In the genomic region with DNA sequence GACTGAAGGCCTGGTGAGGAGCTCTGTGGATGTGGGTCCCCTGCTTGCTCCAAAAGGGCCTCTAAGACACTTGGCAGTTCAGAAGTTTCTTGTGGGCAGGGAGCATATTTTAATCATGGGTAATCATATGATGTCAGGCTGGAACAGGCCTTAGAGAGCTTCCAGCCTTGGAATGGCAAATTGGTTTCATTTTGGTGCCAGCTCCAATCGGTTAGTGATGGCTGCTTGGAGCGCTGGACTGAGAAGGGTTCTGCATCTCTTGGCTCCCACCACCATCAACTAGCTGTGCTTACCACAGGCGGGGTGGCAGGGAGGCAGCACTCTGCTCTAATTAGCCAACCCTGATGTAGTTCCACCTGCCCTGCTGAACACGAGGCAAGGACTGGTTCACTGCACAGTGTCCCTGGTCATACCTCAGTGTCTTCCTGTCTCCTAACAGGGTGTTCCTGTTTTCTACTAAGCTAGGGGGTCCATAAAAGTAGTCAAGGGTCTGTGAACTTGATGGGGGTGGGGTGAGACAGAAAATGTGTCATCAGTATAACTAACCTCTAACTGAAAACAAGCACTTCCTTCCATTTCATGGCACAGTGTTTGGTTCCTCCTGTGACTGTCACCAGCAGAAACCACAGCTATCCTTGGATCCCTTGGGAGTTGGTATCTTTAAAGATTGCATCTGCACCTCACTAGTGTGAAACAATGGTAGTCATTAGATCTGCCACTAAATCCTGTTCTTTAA, we compare ENCODE assay signal across 16 mouse cellular contexts.
A peak's percentile ranks its signal among the peaks of the same experiment; 100 is the strongest.
DNase-seq lines count a peak whose midpoint lies in the region; ATAC-seq and TF ChIP-seq lines count a peak whose summit lies in the region.
"Had no signal": no experiment of that assay in that cellular context is flagged by ENCODE, and none has a peak within 500 bp of the region (broad histone marks: within the 10 kb centered on the region; RNA-seq: fewer than 3 reads in every experiment).

No protein-coding gene starts in this region.

- H3K36me3 ChIP-seq in forebrain, postnatal 0 days (ENCODE audit: insufficient read depth), result no peaks in the 10 kb centered on the region
- no peaks in the 10 kb centered on the region for H3K36me3 ChIP-seq in forebrain, embryonic 11.5 days (ENCODE audit: control insufficient read depth, insufficient read depth, low read length)
- no peaks in the 10 kb centered on the region for H3K36me3 ChIP-seq in stomach, postnatal 0 days (ENCODE audit: control insufficient read depth, insufficient read depth, low read length)
- H3K36me3 ChIP-seq: heart, embryonic 10.5 days; hindbrain, embryonic 13.5 days; intestine, embryonic 15.5 days; limb, embryonic 13.5 days; liver, embryonic 15.5 days; midbrain, embryonic 13.5 days; neural tube, embryonic 15.5 days had no signal

- POLR2A ChIA-PET in Patski (lab: Charles Lee), result no interaction called here

- H3K4me1 ChIP-seq in forebrain, postnatal 0 days (ENCODE audit: insufficient read depth), result no peaks in the 10 kb centered on the region
- no peaks in the 10 kb centered on the region for H3K4me1 ChIP-seq in forebrain, embryonic 11.5 days (replicated peaks; ENCODE audit: control insufficient read depth, insufficient read depth, low read length)
- no peaks in the 10 kb centered on the region for H3K4me1 ChIP-seq in stomach, postnatal 0 days (replicated peaks; ENCODE audit: control insufficient read depth, insufficient read depth)
- H3K4me1 ChIP-seq: hindbrain, embryonic 13.5 days; intestine, embryonic 15.5 days; limb, embryonic 13.5 days; liver, embryonic 15.5 days; midbrain, embryonic 13.5 days; neural tube, embryonic 15.5 days had no signal

- ATAC-seq in forebrain, postnatal 0 days, result no peak
- no peak for ATAC-seq in forebrain, embryonic 11.5 days (replicated peaks; ENCODE audit: low FRiP score)
- peak; percentile 59 for ATAC-seq in Patski
- ATAC-seq in megakaryocyte progenitor cell, adult 5-6 weeks (replicated peaks; ENCODE audit: poor library complexity), result peak; percentile 66
- ATAC-seq in stomach, postnatal 0 days (ENCODE audit: low FRiP score, low TSS enrichment), result no peak
- ATAC-seq: intestine, embryonic 15.5 days; midbrain, embryonic 13.5 days had no signal

- no peak overlapping the region for H3K4me2 ChIP-seq in forebrain, postnatal 0 days (ENCODE audit: low read depth)
- H3K4me2 ChIP-seq in forebrain, embryonic 11.5 days (ENCODE audit: low read depth, low read length, severe bottlenecking), result no peak overlapping the region
- H3K4me2 ChIP-seq in stomach, postnatal 0 days (replicated peaks; ENCODE audit: low read depth), result no peak overlapping the region
- H3K4me2 ChIP-seq: hindbrain, embryonic 13.5 days; intestine, embryonic 15.5 days; limb, embryonic 13.5 days; liver, embryonic 15.5 days; midbrain, embryonic 13.5 days; neural tube, embryonic 15.5 days had no signal

- H3K27me3 ChIP-seq in forebrain, postnatal 0 days (ENCODE audit: insufficient read depth, low read length), result no peaks in the 10 kb centered on the region
- H3K27me3 ChIP-seq in forebrain, embryonic 11.5 days (ENCODE audit: control insufficient read depth, insufficient read depth, low read length), result no peaks in the 10 kb centered on the region
- no peaks in the 10 kb centered on the region for H3K27me3 ChIP-seq in Patski
- no peaks in the 10 kb centered on the region for H3K27me3 ChIP-seq in stomach, postnatal 0 days (ENCODE audit: control insufficient read depth, insufficient read depth, low read length)
- H3K27me3 ChIP-seq: intestine, embryonic 15.5 days; liver, embryonic 15.5 days; neural tube, embryonic 15.5 days had no signal

- CTCF ChIA-PET in Patski (lab: Charles Lee), result no interaction called here

- peak; percentile 16 for DNase-seq in forebrain, postnatal 0 days
- DNase-seq in forebrain, embryonic 11.5 days (ENCODE audit: low spot score), result no peak
- peak; percentile 41 for DNase-seq in 416B (ENCODE audit: low read depth)
- peak; percentile 41 for DNase-seq in Patski (ENCODE audit: low read depth, low spot score)
- DNase-seq in ovary, postnatal 14 days (ENCODE audit: low spot score), result no peak
- DNase-seq in stomach, postnatal 0 days (ENCODE audit: low spot score), result no peak
- DNase-seq: thymus, adult 2 months had no signal

- WGBS in forebrain, postnatal 0 days, result 53% methylated on average over 4 of the region's 4 CpGs
- WGBS in forebrain, embryonic 11.5 days, result 79% methylated on average over 4 of the region's 4 CpGs
- WGBS in stomach, postnatal 0 days, result 81% methylated on average over 4 of the region's 4 CpGs

- no peak overlapping the region for H3K9ac ChIP-seq in forebrain, postnatal 0 days
- no peak overlapping the region for H3K9ac ChIP-seq in forebrain, embryonic 11.5 days (ENCODE audit: low read length)
- H3K9ac ChIP-seq in stomach, postnatal 0 days (ENCODE audit: low read length), result no peak overlapping the region
- H3K9ac ChIP-seq: hindbrain, embryonic 13.5 days; intestine, embryonic 15.5 days; limb, embryonic 13.5 days; liver, embryonic 15.5 days; midbrain, embryonic 13.5 days; neural tube, embryonic 15.5 days had no signal

- H3K27ac ChIP-seq in forebrain, postnatal 0 days (ENCODE audit: low read depth, low read length), result no peak overlapping the region
- no peak overlapping the region for H3K27ac ChIP-seq in forebrain, embryonic 11.5 days (ENCODE audit: low read depth, low read length)
- H3K27ac ChIP-seq in stomach, postnatal 0 days (replicated peaks), result no peak overlapping the region
- H3K27ac ChIP-seq: heart, embryonic 10.5 days; hindbrain, embryonic 13.5 days; intestine, embryonic 15.5 days; limb, embryonic 13.5 days; liver, embryonic 15.5 days; midbrain, embryonic 13.5 days; neural tube, embryonic 15.5 days had no signal

- TF ChIP-seq EP300 in stomach, postnatal 0 days (optimal IDR thresholded peaks at IDR 0.05), result no peak

- in situ Hi-C loops in Patski (cut with MboI; ENCODE audit: low pct_unique_long_range_greater_than_20kb), result no loop called here

- no peaks in the 10 kb centered on the region for H3K9me3 ChIP-seq in forebrain, postnatal 0 days (ENCODE audit: low read length)
- no peaks in the 10 kb centered on the region for H3K9me3 ChIP-seq in forebrain, embryonic 11.5 days (ENCODE audit: control insufficient read depth, low read length)
- no peaks in the 10 kb centered on the region for H3K9me3 ChIP-seq in stomach, postnatal 0 days (ENCODE audit: control insufficient read depth, low read length)
- H3K9me3 ChIP-seq: heart, embryonic 10.5 days; hindbrain, embryonic 13.5 days; intestine, embryonic 15.5 days; limb, embryonic 13.5 days; liver, embryonic 15.5 days; midbrain, embryonic 13.5 days; neural tube, embryonic 15.5 days had no signal

- H3K4me3 ChIP-seq in forebrain, postnatal 0 days (ENCODE audit: low read depth, low read length), result no peak overlapping the region
- no peak overlapping the region for H3K4me3 ChIP-seq in forebrain, embryonic 11.5 days (ENCODE audit: low read depth, low read length)
- H3K4me3 ChIP-seq in stomach, postnatal 0 days (ENCODE audit: low read depth, low read length), result no peak overlapping the region
- H3K4me3 ChIP-seq: erythroblast, embryonic 14.5 days; heart, embryonic 10.5 days; hindbrain, embryonic 13.5 days; intestine, embryonic 15.5 days; limb, embryonic 13.5 days; liver, embryonic 15.5 days; midbrain, embryonic 13.5 days; neural tube, embryonic 15.5 days had no signal

- TF ChIP-seq CTCF in forebrain, postnatal 0 days (IDR thresholded peaks at IDR 0.05; ENCODE audit: low read depth), result no peak
- no peak for TF ChIP-seq CTCF in Patski (IDR thresholded peaks at IDR 0.05)
- no peak for TF ChIP-seq CTCF in stomach, postnatal 0 days (IDR thresholded peaks at IDR 0.05; ENCODE audit: low read depth)

Comparison
In these comparisons a context has a peak if more than half of its experiments do, and no peak if none do; other contexts are left out.
1. DNase-seq: peak in forebrain, postnatal 0 days (single experiment), 416B (single experiment) and Patski (single experiment); none in forebrain, embryonic 11.5 days (single experiment), ovary, postnatal 14 days (single experiment) and stomach, postnatal 0 days (single experiment).
2. ATAC-seq: peak in Patski (single experiment) and megakaryocyte progenitor cell, adult 5-6 weeks (single experiment); none in forebrain, postnatal 0 days (single experiment), forebrain, embryonic 11.5 days (single experiment) and stomach, postnatal 0 days (single experiment).